Mouse (Mus musculus) activated CD4-positive, CD25-positive, alpha-beta regulatory T cell (primary cell): ENCODE results near the gene H2al1c. TPM values are rescaled to one million over a fixed set of nuclear protein-coding genes. Genes with fewer than 3 reads are reported as not detected.

Source experiments
- polyA plus RNA-seq, 2 experiments: library from polyadenylated mRNA; unstranded; fragments of 100-300 nt; shearing (Covaris generic); gene quantifications; one replicate each; pipeline ENCODE4 v1.2.1; 2017

The H2al1c gene
- polyA plus RNA-seq: not detected

GRCm38 (mm10) chrX:11305355-11305754 lies at the start of gene H2al1c:
Gene H2al1c (plus strand): TSS chrX:11305655.

GRCm38 (mm10) chrX:11298957-11299356 lies 6.5 kb upstream of the H2al1c start, which contains the start of gene H2al1a:
Gene H2al1a (plus strand): TSS chrX:11299257.

GRCm38 (mm10) chrX:11302132-11302531 lies 3.3 kb upstream of the H2al1c start, which contains the start of gene H2al1b:
Gene H2al1b (plus strand): TSS chrX:11302432.

GRCm38 (mm10) chrX:11308524-11308923 lies 3.1 kb downstream of the H2al1c start, which contains the start of gene H2al1d:
Gene H2al1d (plus strand): TSS chrX:11308824.

GRCm38 (mm10) chrX:11311634-11312033 lies 6.2 kb downstream of the H2al1c start, which contains the start of gene H2al1e:
Gene H2al1e (plus strand): TSS chrX:11311934.

GRCm38 (mm10) chrX:11314858-11315257 lies 9.4 kb downstream of the H2al1c start, which contains the start of gene H2al1f:
Gene H2al1f (plus strand): TSS chrX:11315158.

GRCm38 (mm10) chrX:11317956-11318355 lies 12.5 kb downstream of the H2al1c start, which contains the start of gene H2al1g:
Gene H2al1g (plus strand): TSS chrX:11318256.

GRCm38 (mm10) chrX:11321192-11321591 lies 15.7 kb downstream of the H2al1c start, which contains the start of gene H2al1h:
Gene H2al1h (plus strand): TSS chrX:11321492.

GRCm38 (mm10) chrX:11324359-11324758 lies 18.9 kb downstream of the H2al1c start, which contains the start of gene H2al1i:
Gene H2al1i (plus strand): TSS chrX:11324659.

GRCm38 (mm10) chrX:11327522-11327921 lies 22.1 kb downstream of the H2al1c start, which contains the start of gene H2al1j:
Gene H2al1j (plus strand): TSS chrX:11327822.

Other genes with a start within 250 kb of the H2al1c start
- not detected for gene H2al1a, start 6.4 kb upstream of the H2al1c start, polyA plus RNA-seq
- gene H2al1b, start 3.2 kb upstream of the H2al1c start, polyA plus RNA-seq: not detected
- gene H2al1d, start 3.2 kb downstream of the H2al1c start, polyA plus RNA-seq: not detected
- under 1 TPM in 1 of 2 experiments, not detected in 1; 0.37 TPM for gene H2al1e, start 6.3 kb downstream of the H2al1c start, polyA plus RNA-seq
- gene H2al1f, start 9.5 kb downstream of the H2al1c start, polyA plus RNA-seq: not detected
- gene H2al1g, start 12.6 kb downstream of the H2al1c start, polyA plus RNA-seq: not detected
- not detected for gene H2al1h, start 15.8 kb downstream of the H2al1c start, polyA plus RNA-seq
- gene H2al1i, start 19.0 kb downstream of the H2al1c start, polyA plus RNA-seq: not detected
- not detected for gene H2al1j, start 22.2 kb downstream of the H2al1c start, polyA plus RNA-seq